Mouse (Mus musculus): ENCODE measurements around the gene Scgb1c1. TPM values are rescaled to one million over a fixed set of nuclear protein-coding genes. Genes with fewer than 3 reads are reported as not detected.

Scgb1c1 gene
- 10 to 100 TPM; 30.5 to 32.9 TPM for total RNA-seq (2021)
- long read RNA-seq, experiment 1, transcript Scgb1c1-201 (3 exons, 455 nt) = major isoform, 58 of 63 reads
- long read RNA-seq, experiment 1, partial matches to known transcripts = 2 of 63 reads
- long read RNA-seq, experiment 1, other reads (novel, unspliced or antisense) = 3 of 63 reads
- long read RNA-seq, experiment 2, transcript Scgb1c1-201 (3 exons, 455 nt) = major isoform, 48 of 48 reads
- long read RNA-seq, experiment 2, partial matches to known transcripts = 0 of 48 reads
- long read RNA-seq, experiment 2, other reads (novel, unspliced or antisense) = 0 of 48 reads

GRCm38 (mm10) chr7:140844905-140845665 lies at the start of gene Scgb1c1:
TSS of gene Scgb1c1 (plus strand) at chr7:140845547.
- peak; percentile 84 to 98 for DNase-seq

- no peak for DNase-seq
Observed at GRCm38 (mm10) chr7:140797619-140798018, 47.7 kb upstream of the Scgb1c1 start.

DNA sequence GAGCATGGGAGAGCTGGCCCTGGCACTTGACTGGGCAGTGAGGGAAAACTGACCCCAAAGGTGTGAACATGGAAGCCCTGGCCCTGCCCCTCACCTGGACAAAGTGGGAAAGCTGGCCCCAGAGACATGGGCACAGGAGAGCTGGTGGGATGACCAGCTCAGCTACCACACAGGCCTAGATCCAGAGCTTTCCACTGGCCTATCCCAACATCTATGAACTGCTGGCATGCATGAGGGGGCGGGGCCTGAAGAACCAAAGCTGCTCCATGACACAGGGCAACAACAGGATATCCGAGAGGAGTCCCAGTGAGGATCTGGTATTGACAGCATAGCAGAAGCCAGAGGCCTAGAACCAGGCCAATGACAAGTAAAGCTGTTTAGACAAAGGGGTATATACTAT lies 47.1 kb upstream of the Scgb1c1 start:
- no peak for DNase-seq

GRCm38 (mm10) chr7:140802629-140803028 lies 42.7 kb upstream of the Scgb1c1 start:
- no peak for DNase-seq

DNA sequence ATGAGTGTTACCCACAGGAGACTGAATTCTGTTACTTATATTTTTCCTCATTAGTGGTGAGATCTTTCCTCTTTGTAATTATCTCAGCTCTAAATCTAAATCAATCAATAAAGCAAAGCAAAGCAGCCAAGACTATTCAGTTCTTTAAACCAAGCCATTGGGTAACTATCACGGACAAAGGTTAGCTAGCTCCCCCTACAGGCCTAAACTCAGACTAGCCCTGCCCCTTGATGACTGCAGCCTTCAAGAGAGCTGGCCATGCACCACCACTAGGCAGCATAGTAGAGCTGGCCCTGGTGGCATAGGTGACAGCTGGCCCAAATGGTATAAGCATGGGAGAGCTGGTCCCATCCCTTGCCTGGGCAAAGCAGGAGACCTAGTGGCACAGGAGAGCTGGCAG lies 39.6 kb upstream of the Scgb1c1 start:
- peak; percentile 24 to 30 for DNase-seq

GRCm38 (mm10) chr7:140810496-140810895 lies 34.9 kb upstream of the Scgb1c1 start:
- no peak for DNase-seq

DNA sequence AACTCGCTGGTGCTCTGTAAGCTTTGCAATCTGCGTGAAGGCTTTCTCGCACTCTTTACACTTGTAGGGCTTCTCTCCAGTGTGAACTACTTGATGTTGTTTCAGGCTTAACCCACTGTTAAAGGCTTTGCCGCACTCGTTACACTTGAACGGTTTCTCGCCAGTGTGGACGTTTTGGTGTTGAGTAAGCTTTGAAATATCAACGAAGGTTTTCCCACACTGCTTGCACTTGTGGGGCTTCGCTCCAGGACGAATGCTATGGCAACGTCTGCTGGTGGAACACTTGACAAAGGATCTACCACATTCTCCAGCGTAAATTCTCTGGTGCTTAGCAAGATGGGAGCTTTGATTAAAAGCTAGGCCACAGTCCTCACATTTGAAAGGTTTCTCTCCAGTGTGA lies 33.6 kb upstream of the Scgb1c1 start:
- no peak for DNase-seq

DNA sequence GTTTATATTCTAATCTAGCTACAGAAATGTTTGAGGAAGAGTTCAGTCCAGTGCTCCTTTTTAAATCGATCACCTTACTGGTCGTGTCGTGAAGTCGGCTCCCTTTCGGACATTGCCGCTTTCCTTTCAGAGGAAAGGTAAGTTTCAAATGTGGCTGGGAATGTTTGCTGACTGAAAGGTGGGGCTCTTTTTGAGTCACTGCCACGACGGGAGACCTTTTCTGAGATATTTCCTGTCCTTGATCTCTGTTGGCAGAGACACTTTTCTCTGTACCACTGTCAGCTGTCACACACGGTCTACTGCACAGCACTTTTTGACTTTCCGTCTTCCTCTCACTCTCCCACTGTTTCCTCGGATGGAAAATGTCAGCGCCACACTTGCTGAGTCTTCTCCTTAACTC lies 32.5 kb upstream of the Scgb1c1 start:
- DNase-seq = no peak

- DNase-seq = no peak
Observed at GRCm38 (mm10) chr7:140820173-140820572, 25.2 kb upstream of the Scgb1c1 start.

- no peak for DNase-seq
Observed at GRCm38 (mm10) chr7:140821305-140821652, 24.1 kb upstream of the Scgb1c1 start.

DNA sequence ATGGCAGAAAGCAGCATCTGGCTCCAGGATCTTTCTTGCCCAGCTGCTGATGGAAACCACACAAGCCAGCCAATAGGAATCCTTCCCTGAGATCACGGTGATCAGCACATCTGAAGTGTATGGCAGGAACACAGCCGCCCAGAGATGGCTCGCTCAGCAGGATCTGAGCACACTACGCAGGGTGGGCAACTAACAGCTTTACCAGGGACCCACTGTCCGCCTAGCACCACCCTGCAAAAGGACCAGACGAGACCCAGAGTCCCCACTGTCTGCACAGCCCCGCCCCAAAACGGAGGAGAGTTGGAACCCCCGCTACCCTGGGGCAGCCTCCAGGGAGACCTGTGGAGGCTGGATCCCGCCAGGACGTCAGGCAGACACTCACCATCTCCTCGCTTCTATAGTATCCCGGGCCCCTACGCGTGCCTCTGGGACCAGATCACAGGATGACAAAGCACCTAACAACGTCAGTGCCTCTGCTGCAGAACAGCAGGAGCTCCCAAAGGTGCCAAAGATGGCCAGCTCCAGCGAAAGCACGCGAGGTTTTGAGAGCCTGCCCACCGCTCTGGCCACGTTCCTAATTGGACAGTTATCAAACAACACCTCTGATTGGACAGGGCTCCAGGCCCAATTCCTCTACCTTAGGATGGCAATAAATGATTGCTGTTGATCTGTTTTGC lies 23.6 kb upstream of the Scgb1c1 start, which contains the start of gene Zfp941:
Zfp941 (minus strand) TSS at position 526 of the 677 bp plus-strand sequence.
- DNase-seq = peak; percentile 12 to 24

DNA sequence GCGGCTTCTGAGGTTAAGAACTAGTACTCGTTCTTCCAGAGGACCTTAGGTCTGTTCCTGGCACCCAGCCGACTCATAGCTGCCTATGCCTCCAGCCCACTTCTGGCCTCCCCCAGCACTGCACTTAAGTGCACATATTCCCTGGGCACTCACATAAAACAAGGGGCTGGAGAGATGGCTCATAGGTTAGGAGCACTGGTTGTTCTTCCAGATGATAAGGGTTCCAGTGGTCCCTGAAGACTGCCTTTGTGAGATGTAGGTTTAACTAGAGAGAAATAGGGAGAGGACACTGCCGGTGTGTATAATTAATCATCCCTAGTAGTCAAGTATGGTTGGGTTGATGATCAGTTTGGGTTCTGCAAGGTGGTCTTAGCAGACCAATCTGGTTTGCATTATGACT lies 22.6 kb upstream of the Scgb1c1 start:
- DNase-seq = no peak

GRCm38 (mm10) chr7:140828171-140828881 lies 17.0 kb upstream of the Scgb1c1 start:
- DNase-seq = peak in 1 of 2 experiments; percentile 29

GRCm38 (mm10) chr7:140831447-140831846 lies 13.9 kb upstream of the Scgb1c1 start:
- DNase-seq = no peak

- DNase-seq = no peak
Observed at GRCm38 (mm10) chr7:140833341-140833740, 12.0 kb upstream of the Scgb1c1 start.

- no peak for DNase-seq
Observed at GRCm38 (mm10) chr7:140834968-140835757, 10.2 kb upstream of the Scgb1c1 start, which contains the start of gene Urah. TSS of gene Urah (plus strand) at chr7:140835018.

GRCm38 (mm10) chr7:140835758-140836087 lies 9.6 kb upstream of the Scgb1c1 start:
- DNase-seq = no peak

DNA sequence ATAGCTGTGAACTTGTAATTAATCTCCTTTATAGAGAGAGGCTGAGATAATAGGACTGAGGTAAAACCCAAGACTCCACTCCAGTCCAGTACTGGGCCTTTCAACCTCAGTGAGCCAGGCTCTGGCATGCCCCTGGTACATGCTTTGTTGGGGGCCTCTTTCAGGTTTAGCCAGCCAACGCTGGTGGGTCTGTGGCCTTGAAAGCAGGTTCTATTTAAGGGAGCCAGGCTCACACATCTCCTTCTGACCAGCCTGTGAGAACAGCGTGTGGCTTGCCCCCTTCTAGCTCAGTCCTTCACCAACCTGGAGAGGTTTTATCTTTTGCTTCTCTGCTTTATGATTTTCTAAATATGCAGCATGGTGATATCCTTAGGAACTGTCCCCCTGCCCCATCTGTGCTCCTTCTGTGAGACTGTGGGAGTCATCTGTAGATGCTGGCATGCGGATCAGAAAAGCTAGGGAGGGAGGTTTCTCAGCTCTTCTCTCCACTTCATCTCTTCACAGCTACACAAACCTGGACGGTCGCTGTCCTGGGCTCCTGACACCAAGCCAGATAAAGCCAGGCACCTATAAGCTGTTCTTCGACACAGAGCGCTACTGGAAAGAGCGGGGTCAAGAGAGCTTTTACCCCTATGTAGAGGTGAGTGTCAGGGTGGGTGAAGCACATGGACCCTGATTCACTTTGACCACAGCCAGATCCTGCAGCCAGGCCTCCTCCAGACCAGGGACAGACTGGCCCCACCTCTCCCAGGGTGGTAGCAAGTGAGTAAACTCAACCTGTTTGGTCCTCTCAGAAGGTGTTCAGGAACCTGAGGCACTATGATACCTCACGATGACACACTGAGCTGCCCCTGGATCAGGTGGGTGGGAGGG lies 8.9 kb upstream of the Scgb1c1 start:
- no peak for DNase-seq

DNA sequence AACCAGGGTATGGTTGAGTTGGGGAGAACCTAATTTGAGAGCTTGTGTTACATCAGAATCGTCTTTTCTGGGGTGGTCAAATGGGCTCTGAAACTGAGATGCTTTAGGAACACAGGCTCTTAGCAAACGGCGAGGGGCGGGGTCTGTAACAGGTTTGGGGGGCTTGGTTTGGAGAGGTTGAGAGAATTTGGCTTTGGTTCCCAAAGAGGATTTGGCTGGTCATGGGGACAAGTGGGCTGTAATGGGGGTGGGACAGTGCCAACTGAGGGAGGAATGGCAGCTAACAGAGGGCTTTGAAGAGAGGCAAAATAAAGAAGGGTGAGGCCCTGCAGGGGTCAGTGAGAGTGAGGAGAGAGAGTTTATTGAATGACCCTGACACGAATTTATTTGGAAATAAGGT lies 5.8 kb upstream of the Scgb1c1 start:
- no peak for DNase-seq
